Mouse (Mus musculus) left cerebral cortex, adult 9 months (tissue): ENCODE results near the gene Nupr1.
A peak's percentile ranks its signal among the peaks of the same experiment; 100 is the strongest.

Experiments used
- DNase-seq, 2 experiments: peaks; one replicate each; pipeline ENCODE4 v3.0.0; 2022; ENCODE audit warnings: low spot score in 2 of 2

Nupr1 gene

GRCm38 (mm10) chr7:126596414-126596813 is 34.2 kb downstream of the Nupr1 start:
- no peak for DNase-seq

- no peak for DNase-seq
Observed at GRCm38 (mm10) chr7:126595890-126596289, 34.8 kb downstream of the Nupr1 start.

- DNase-seq: no peak
Observed at GRCm38 (mm10) chr7:126594862-126595561, 35.6 kb downstream of the Nupr1 start, which contains the start of gene Il27. Il27 (minus strand) TSS chr7:126594941.

- peak in 1 of 2 experiments; percentile 32 for DNase-seq
Observed at GRCm38 (mm10) chr7:126587779-126588178, 42.9 kb downstream of the Nupr1 start.

- DNase-seq: no peak
Observed at GRCm38 (mm10) chr7:126586839-126587238, 43.8 kb downstream of the Nupr1 start.

- DNase-seq: no peak
Observed at GRCm38 (mm10) chr7:126585717-126586116, 44.9 kb downstream of the Nupr1 start, which contains the start of gene Cln3. Cln3 (minus strand) TSS chr7:126585817.

GRCm38 (mm10) chr7:126584506-126584977 is 46.1 kb downstream of the Nupr1 start, which contains the start of gene Apobr:
Apobr (plus strand) TSS chr7:126584942.
- DNase-seq: no peak

GRCm38 (mm10) chr7:126583761-126584160 is 46.9 kb downstream of the Nupr1 start:
- DNase-seq: no peak

- DNase-seq: peak; percentile 72 to 88
Observed at GRCm38 (mm10) chr7:126583251-126583709, 47.4 kb downstream of the Nupr1 start.

GRCm38 (mm10) chr7:126582759-126583158 is 47.9 kb downstream of the Nupr1 start:
- no peak for DNase-seq

- DNase-seq: no peak
Observed at GRCm38 (mm10) chr7:126581661-126582060, 49.0 kb downstream of the Nupr1 start.

- peak in 1 of 2 experiments; percentile 44 for DNase-seq
Observed at GRCm38 (mm10) chr7:126579172-126579571, 51.5 kb downstream of the Nupr1 start.

- DNase-seq: peak in 1 of 2 experiments; percentile 36
Observed at GRCm38 (mm10) chr7:126576946-126577345, 53.7 kb downstream of the Nupr1 start.
